ENCODE assay signal across 16 mouse cellular contexts in the genomic region with DNA sequence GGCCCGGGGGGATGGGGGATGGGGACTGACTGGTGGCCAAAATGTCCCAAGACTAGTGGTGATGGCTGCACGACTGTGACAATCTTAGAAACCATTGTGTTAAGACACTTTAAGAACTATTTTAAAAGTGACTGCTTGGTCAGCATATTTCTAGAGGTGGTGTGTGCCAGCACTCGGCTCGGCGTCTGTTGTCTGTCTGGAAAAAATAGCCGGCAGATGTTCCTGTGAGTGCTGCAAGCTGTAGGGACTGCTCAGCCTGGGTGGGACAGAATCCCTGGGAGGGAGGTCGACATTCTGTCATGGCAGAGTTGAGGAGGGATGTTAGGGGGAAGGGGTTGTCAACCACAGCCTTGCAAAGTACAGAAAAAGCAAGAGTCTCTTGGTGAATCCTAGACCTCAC. TPM values are rescaled to one million over a fixed set of nuclear protein-coding genes. Genes with fewer than 3 reads are reported as not detected.
DNase-seq lines count a peak whose midpoint lies in the region; ATAC-seq and TF ChIP-seq lines count a peak whose summit lies in the region.
"Had no signal": no experiment of that assay in that cellular context is flagged by ENCODE, and none has a peak within 500 bp of the region (broad histone marks: within the 10 kb centered on the region; RNA-seq: fewer than 3 reads in every experiment).

No protein-coding gene starts in this region.

- H3K9ac ChIP-seq in heart, embryonic 14.5 days (ENCODE audit: low read length) = 0 out of 2 replicates have a peak overlapping the region, but pooled peaks have one; percentile 25
- H3K9ac ChIP-seq in liver, postnatal 0 days (replicated peaks) = no peak overlapping the region
- no peak overlapping the region for H3K9ac ChIP-seq in liver, embryonic 12.5 days
- H3K9ac ChIP-seq: embryonic facial prominence, embryonic 13.5 days; hindbrain, embryonic 15.5 days had no signal

- ATAC-seq in heart, embryonic 14.5 days (ENCODE audit: insufficient number of reproducible peaks, insufficient read depth, low FRiP score, low read depth) = no peak
- ATAC-seq in liver, postnatal 0 days = no peak
- ATAC-seq in liver, embryonic 12.5 days = no peak
- ATAC-seq: forebrain, embryonic 14.5 days had no signal

- no peak for TF ChIP-seq CTCF in liver, postnatal 0 days (IDR thresholded peaks at IDR 0.05; ENCODE audit: low read depth)
- TF ChIP-seq CTCF in bone marrow, adult 2 months (IDR thresholded peaks at IDR 0.05; ENCODE audit: control insufficient read depth, insufficient read depth, low read length) = no peak

- peak overlapping the region in 1 of 2 experiments; percentile 24; a peak in 1 of 4 replicates for H3K27ac ChIP-seq in heart, embryonic 14.5 days (replicated peaks in 1 of 2; ENCODE audit: control insufficient read depth in 1 of 2, insufficient read depth in 1 of 2, low read depth in 2 of 2, low read length in 2 of 2)
- H3K27ac ChIP-seq in liver, postnatal 0 days (ENCODE audit: low read depth) = peak overlapping the region; percentile 72; the same call in 1 of the 2 replicates
- no peak overlapping the region for H3K27ac ChIP-seq in liver, embryonic 12.5 days
- peak overlapping the region; percentile 26; the same call in 1 of the 2 replicates for H3K27ac ChIP-seq in bone marrow, adult 2 months (ENCODE audit: control insufficient read depth, insufficient read depth, low read depth, low read length, poor library complexity)
- H3K27ac ChIP-seq: embryonic facial prominence, embryonic 13.5 days had no signal

- intact Hi-C loops in heart, postnatal 10 days (cut with DNase I) = loop anchor here (2.0 kb wide), 1 partner anchor 19 kb away; no protein-coding TSS in a partner anchor

- no peak for TF ChIP-seq EP300 in liver, postnatal 0 days (IDR thresholded peaks at IDR 0.05; ENCODE audit: low read depth)

- no peak for TF ChIP-seq POLR2A in bone marrow, adult 2 months (IDR thresholded peaks at IDR 0.05; ENCODE audit: borderline replicate concordance, control insufficient read depth, low read depth, low read length)

- no peaks in the 10 kb centered on the region for H3K36me3 ChIP-seq in heart, embryonic 14.5 days (ENCODE audit: control insufficient read depth, insufficient read depth, low read length)
- 0 out of 2 replicates have a peak, but pooled peaks cover 2% of the 10 kb centered on the region for H3K36me3 ChIP-seq in liver, postnatal 0 days (replicated peaks; ENCODE audit: insufficient read depth, low read length)
- H3K36me3 ChIP-seq in liver, embryonic 12.5 days = no peaks in the 10 kb centered on the region
- H3K36me3 ChIP-seq: embryonic facial prominence, embryonic 13.5 days; hindbrain, embryonic 15.5 days had no signal

- peaks cover 55 to 67% of the 10 kb centered on the region in 2 experiments for H3K4me1 ChIP-seq in heart, embryonic 14.5 days (ENCODE audit: control insufficient read depth in 2 of 2, insufficient read depth in 2 of 2, low read length in 2 of 2)
- peaks cover 72% of the 10 kb centered on the region for H3K4me1 ChIP-seq in liver, postnatal 0 days (ENCODE audit: insufficient read depth)
- peaks cover 69% of the 10 kb centered on the region for H3K4me1 ChIP-seq in liver, embryonic 12.5 days
- peaks cover 21% of the 10 kb centered on the region for H3K4me1 ChIP-seq in bone marrow, adult 2 months (ENCODE audit: control insufficient read depth, insufficient read depth, low read length)

- H3K4me2 ChIP-seq in heart, embryonic 14.5 days (ENCODE audit: low read length) = no peak overlapping the region; the same call in 1 of the 2 replicates
- H3K4me2 ChIP-seq in liver, postnatal 0 days (ENCODE audit: low read depth, low read length) = no peak overlapping the region
- H3K4me2 ChIP-seq in liver, embryonic 12.5 days = no peak overlapping the region
- H3K4me2 ChIP-seq: embryonic facial prominence, embryonic 13.5 days; hindbrain, embryonic 15.5 days had no signal

- H3K9me3 ChIP-seq in heart, embryonic 14.5 days (ENCODE audit: control insufficient read depth, low read length) = no peaks in the 10 kb centered on the region
- H3K9me3 ChIP-seq in liver, postnatal 0 days (ENCODE audit: low read length) = no peaks in the 10 kb centered on the region
- no peaks in the 10 kb centered on the region for H3K9me3 ChIP-seq in liver, embryonic 12.5 days (replicated peaks)
- H3K9me3 ChIP-seq: embryonic facial prominence, embryonic 13.5 days; hindbrain, embryonic 15.5 days had no signal

- DNase-seq in heart, postnatal 10 days = no peak
- DNase-seq in liver, postnatal 0 days = no peak
- peak; percentile 69 for DNase-seq in brain, adult 2 months (ENCODE audit: low read depth, low spot score)
- DNase-seq in kidney, adult 9 months = no peak
- DNase-seq: adrenal gland, postnatal 36 days; cerebellum, adult 11 months; kidney, postnatal 10 days; layer of hippocampus, adult 9-11 months; midbrain, embryonic 14.5 days; thymus, postnatal 25 days had no signal

- H3K4me3 ChIP-seq in heart, embryonic 14.5 days (ENCODE audit: control insufficient read depth in 1 of 2, insufficient read depth in 1 of 2, low read depth in 1 of 2, low read length in 2 of 2) = no peak overlapping the region
- H3K4me3 ChIP-seq in liver, postnatal 0 days (ENCODE audit: low read depth, low read length) = no peak overlapping the region
- H3K4me3 ChIP-seq in liver, embryonic 12.5 days = no peak overlapping the region
- no peak overlapping the region for H3K4me3 ChIP-seq in bone marrow, adult 2 months (replicated peaks; ENCODE audit: control insufficient read depth, low read depth, low read length)
- H3K4me3 ChIP-seq: embryonic facial prominence, embryonic 13.5 days; hindbrain, embryonic 15.5 days had no signal

- H3K27me3 ChIP-seq in heart, embryonic 14.5 days (ENCODE audit: control insufficient read depth, insufficient read depth, low read length) = no peaks in the 10 kb centered on the region
- no peaks in the 10 kb centered on the region for H3K27me3 ChIP-seq in liver, postnatal 0 days (ENCODE audit: insufficient read depth, low read length)
- H3K27me3 ChIP-seq in liver, embryonic 12.5 days (replicated peaks) = no peaks in the 10 kb centered on the region
- H3K27me3 ChIP-seq: embryonic facial prominence, embryonic 13.5 days; hindbrain, embryonic 15.5 days had no signal

- WGBS in heart, embryonic 14.5 days = 13% methylated on average over 7 of the region's 7 CpGs
- 48% methylated on average over 7 of the region's 7 CpGs for WGBS in liver, postnatal 0 days (ENCODE audit: insufficient replicate concordance)
- WGBS in liver, embryonic 12.5 days (ENCODE audit: insufficient replicate concordance) = 43% methylated on average over 7 of the region's 7 CpGs
- 67% methylated on average over 7 of the region's 7 CpGs for WGBS in bone marrow, adult 2 months

RNA-seq across cellular contexts. Expression of a gene that starts 21.0 kb away (rescaled TPM):
- 11.7 and 11.8 TPM in 2 replicates for polyA plus RNA-seq in heart, embryonic 14.5 days (2014; fragmentation: Nextera tagmentation; extraction: Ambion mirVana)
- 10 to 100 TPM; 21.2 to 27.4 TPM for total RNA-seq in heart, postnatal 10 days (2021)
- 8.3 and 10.0 TPM in 2 replicates for polyA plus RNA-seq in liver, postnatal 0 days (2015; fragmentation: Nextera tagmentation; extraction: Ambion mirVana)
- 5.8 and 10.3 TPM in 2 replicates for polyA plus RNA-seq in liver, embryonic 12.5 days (2016; fragmentation: Nextera tagmentation; extraction: Ambion mirVana)
- 35.3 and 102 TPM in 2 replicates for polyA plus RNA-seq in bone marrow, adult 2 months (2011; ENCODE audit: insufficient read depth, insufficient read length, low replicate concordance, missing spikeins)
